Mouse (Mus musculus) brown adipose tissue, adult 24 weeks (tissue): ENCODE results near the gene Gm21985. TPM values are rescaled to one million over a fixed set of nuclear protein-coding genes. Genes with fewer than 3 reads are reported as not detected.

Experiments
- H3K27ac ChIP-seq: fragments of 200-500 bp; replicated peaks from 2 replicates; pipeline ENCODE4 v1.5.1; 2012; ENCODE audit warnings: low read depth, mild to moderate bottlenecking, low read length
- H3K4me1 ChIP-seq: fragments of 200-500 bp; 2 replicates; pipeline ENCODE4 v1.6.1; 2012; ENCODE audit warnings: low read length, mixed read lengths; ENCODE audit not compliant: control insufficient read depth, insufficient read depth, insufficient read length
- H3K4me3 ChIP-seq: fragments of 200-500 bp; 2 replicates; pipeline ENCODE4 v1.5.1; 2012; ENCODE audit warnings: low read depth, mild to moderate bottlenecking, low read length, moderate library complexity; ENCODE audit not compliant: insufficient read depth
- polyA plus RNA-seq: library from polyadenylated mRNA; stranded (reverse); fragments of >200 nt; gene quantifications from 2 replicates; pipeline ENCODE4 v1.2.4, GENCODE M21; 2012; ENCODE audit not compliant: missing spikeins, insufficient read depth, insufficient read length

Gene Gm21985
- polyA plus RNA-seq, 1 experiment: not detected

GRCm38 (mm10) chr2:112254675-112255515 lies 11.2 kb upstream of the Gm21985 start:
- Histone ChIP-seq H3K4me3 (no peak overlapping the region), H3K27ac (no peak overlapping the region), H3K4me1 (no peaks in the 10 kb centered on the region)

- Histone ChIP-seq H3K4me1 (no peaks in the 10 kb centered on the region), H3K4me3 (no peak within 1 kb of the TSS), H3K27ac (no peak within 1 kb of the TSS)
Measured at GRCm38 (mm10) chr2:112259241-112259962, 6.7 kb upstream of the Gm21985 start, which contains the start of gene Nutm1. Nutm1 (minus strand) TSS chr2:112259291.

DNA sequence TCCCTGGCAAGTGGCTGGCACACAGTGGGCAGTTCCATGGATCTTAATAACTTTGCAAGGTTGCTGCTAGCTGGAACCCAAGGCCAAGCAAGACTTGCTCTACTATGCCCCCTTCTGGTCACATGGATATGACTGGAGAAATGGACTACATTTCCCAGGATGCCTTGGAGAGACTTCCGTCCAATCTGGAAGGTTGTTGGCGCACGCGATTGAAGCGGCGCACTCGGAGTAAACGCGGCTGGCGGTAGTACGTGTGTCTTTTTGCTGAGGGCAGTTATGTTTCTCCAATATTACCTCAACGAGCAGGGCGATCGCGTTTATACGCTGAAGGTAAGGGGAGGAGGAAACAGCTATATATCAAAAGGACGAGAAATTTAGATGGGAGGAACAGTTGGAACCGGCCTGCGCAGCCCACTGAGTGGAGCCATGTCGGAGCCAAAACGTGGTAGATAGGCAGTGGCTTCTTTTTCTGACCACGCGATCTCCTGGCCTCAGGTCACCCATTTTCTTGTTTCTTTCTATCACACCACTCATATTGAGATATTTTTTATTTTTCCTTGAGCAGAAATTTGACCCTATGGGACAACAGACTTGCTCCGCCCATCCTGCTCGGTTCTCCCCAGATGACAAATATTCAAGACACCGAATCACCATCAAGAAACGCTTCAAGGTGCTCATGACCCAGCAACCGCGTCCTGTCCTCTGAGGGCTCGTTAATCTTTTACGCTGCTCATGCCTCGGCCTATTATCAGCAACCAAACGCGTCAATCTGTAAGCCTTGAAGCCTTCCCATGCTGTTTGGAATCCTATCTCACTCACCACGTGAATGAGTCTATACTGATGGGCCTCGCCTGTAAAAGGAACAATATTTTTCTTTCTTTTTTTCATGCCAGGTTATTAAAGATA lies 4.1 kb upstream of the Gm21985 start, which contains the start of gene Nop10:
TSS of gene Nop10 (plus strand) at position 179 of the 906 bp plus-strand sequence.
- Histone ChIP-seq H3K4me3 (peak within 1 kb of the TSS; percentile 60), H3K27ac (peak within 1 kb of the TSS; percentile 26; the same call in 1 of the 2 replicates), H3K4me1 (no peaks in the 10 kb centered on the region)

DNA sequence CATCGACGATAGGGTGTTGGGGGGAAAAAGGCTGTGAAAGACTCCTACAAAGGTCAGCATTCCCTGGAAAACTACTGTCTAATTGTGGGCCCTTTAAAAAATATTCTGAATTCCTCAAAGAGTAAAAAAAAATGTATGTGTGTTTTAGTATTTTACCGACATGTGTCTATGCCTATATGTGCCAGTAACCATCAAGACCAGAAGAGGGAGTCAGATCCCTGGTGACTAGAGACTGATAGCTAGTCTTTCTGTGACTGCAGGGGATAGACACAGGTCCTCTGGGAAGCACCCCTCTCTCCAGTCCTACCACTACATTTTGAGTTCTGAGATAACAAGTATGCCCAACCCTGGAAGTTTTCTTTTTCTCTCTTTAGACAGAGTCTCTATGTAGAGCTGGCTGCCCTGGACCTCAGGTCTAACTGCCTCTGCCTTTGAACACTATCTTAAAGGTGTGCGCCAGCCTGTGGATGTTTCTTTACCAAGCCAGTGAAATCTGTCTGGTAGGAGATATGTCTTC lies 3.3 kb upstream of the Gm21985 start:
- H3K27ac ChIP-seq: no peak overlapping the region
- no peaks in the 10 kb centered on the region for H3K4me1 ChIP-seq
- H3K4me3 ChIP-seq: peak overlapping the region; percentile 60

DNA sequence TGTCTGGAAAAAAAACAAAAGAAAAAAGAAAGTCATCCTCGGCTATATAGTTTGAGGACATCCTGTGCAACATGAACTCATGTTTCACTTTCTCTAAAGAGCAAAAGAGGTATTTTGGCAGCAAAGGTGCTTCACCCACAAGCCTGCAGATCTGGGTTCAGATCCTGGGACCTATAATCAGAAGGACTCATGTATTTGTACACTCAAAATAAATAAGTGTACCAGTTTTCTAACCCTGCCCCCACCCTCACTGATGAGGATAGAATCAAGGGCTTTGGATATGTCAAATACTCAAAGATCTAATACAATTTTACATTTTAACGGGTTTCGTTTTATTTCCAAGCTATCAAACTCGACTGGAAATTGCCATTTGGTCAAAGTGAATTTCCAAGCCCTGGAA lies 1.8 kb upstream of the Gm21985 start:
- no peak overlapping the region for H3K27ac ChIP-seq
- no peaks in the 10 kb centered on the region for H3K4me1 ChIP-seq
- H3K4me3 ChIP-seq: no peak overlapping the region

DNA sequence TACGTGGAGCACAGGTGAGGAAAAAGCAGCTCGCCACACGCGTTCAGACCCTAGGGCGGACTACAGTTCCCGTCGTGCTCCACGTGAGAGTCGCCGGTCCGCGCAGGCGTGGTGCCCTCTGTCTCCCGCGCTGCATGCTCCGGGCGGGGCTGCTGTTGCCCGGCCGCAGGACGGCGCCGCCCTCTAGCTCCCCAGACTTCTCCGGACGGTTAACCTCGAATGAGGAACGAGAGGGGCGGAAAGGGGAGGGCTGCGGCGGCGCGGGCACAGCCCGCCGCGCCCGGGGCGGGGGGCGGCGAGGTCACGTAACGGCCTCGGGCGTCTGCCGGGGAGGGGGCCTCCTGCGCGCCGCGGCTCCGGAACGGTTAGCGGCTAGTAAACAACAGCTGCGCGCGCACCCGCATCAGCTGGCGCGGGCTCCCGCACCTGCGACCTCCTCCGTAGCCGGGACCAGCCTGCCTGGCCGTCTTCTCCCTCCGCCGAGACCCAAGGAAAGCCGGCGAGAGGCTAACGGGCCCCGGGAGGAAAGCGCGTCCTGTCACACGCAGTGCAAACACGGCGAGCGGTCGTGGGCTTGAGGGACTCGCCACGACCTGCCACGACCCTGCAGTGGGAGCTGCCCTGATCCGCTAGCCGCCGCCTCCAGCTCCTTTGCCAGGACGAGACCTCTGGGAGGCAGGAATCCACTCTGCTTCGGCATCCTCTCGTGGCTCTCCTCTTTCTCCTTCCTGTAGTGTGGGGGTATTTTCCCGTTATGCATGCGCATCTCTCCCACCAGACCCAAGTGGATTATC lies 469 bp upstream of the Gm21985 start, which contains the start of gene Slc12a6:
TSS of gene Slc12a6 (plus strand) at position 378 of the 794 bp plus-strand sequence.
- peak within 1 kb of the TSS; percentile 84 for H3K4me3 ChIP-seq
- H3K27ac ChIP-seq: peak within 1 kb of the TSS; percentile 81
- peaks cover 4% of the 10 kb centered on the region; the same call in 1 of the 2 replicates for H3K4me1 ChIP-seq

- peaks cover 7% of the 10 kb centered on the region for H3K4me1 ChIP-seq
- peak overlapping the region; percentile 84 for H3K4me3 ChIP-seq
- peak overlapping the region; percentile 71 for H3K27ac ChIP-seq
Measured at GRCm38 (mm10) chr2:112266780-112267179, 666 bp downstream of the Gm21985 start.

- H3K27ac ChIP-seq: peak overlapping the region; percentile 34; the same call in 1 of the 2 replicates
- H3K4me1 ChIP-seq: peaks cover 7% of the 10 kb centered on the region
- peak overlapping the region; percentile 22; the same call in 1 of the 2 replicates for H3K4me3 ChIP-seq
Measured at GRCm38 (mm10) chr2:112267547-112268269, 1.6 kb downstream of the Gm21985 start.

- Histone ChIP-seq H3K4me3 (no peak overlapping the region), H3K27ac (no peak overlapping the region), H3K4me1 (peaks cover 7% of the 10 kb centered on the region)
Measured at GRCm38 (mm10) chr2:112270011-112270410, 3.9 kb downstream of the Gm21985 start.

DNA sequence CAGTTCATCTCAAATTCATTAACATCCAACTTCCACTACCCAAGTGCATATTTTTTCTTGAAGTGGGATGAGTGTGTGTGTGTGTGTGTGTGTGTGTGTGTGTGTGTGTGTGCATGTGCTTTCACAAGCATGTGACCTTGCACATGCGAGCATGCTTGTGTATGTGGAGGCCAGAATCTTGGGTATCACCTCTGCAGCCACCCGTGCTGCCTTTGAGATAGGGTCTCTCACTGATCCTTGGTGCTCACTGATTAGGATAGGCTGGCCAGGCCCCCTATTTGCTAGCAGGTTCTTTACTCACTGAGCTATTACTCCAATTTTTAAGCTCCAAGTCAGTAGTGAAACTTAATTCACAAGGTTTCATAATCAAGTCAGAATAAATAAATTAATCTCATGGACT lies 6.8 kb downstream of the Gm21985 start:
- no peak overlapping the region for H3K4me3 ChIP-seq
- H3K4me1 ChIP-seq: peaks cover 9% of the 10 kb centered on the region
- no peak overlapping the region for H3K27ac ChIP-seq

DNA sequence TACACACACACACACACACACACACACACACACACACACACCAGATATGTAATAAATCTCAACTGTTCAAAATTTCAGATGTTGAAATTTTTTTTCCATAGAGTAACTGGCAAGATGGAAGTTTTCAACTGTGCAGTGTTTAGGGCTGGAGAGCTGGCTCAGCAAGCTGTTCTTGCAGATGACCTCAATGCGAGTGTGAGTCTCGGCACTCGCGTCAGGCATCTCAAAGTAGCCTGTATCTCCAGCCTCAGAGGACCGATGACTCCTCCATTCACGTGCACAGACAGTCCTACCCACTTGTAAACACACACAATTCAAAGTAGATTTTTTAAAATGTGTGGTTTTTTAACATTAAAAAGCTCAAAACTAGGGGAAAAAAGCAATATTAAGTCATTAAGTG lies 7.4 kb downstream of the Gm21985 start:
- Histone ChIP-seq H3K27ac (no peak overlapping the region), H3K4me3 (no peak overlapping the region), H3K4me1 (peaks cover 9% of the 10 kb centered on the region)

DNA sequence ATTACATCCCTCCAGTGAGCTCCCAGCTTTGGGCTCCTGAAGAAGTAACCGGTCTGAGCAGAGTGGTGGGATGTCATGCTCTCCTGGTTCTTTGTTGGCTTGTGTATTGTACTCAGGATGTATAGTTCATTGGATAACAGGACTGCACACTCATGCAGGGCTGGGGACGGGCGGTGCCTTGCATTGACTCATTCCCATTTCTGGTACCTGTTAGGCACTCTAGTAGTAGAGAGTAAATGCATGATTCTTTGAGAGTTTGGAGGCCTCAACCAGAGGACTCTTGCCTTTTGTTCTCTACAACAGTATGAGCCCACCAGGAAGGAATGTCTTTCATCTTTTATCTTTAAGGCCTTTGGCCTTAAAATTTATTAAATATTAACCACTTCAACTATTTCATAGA lies 10.8 kb downstream of the Gm21985 start:
- no peak overlapping the region for H3K27ac ChIP-seq
- H3K4me1 ChIP-seq: peaks cover 2% of the 10 kb centered on the region; the same call in 1 of the 2 replicates
- H3K4me3 ChIP-seq: no peak overlapping the region

DNA sequence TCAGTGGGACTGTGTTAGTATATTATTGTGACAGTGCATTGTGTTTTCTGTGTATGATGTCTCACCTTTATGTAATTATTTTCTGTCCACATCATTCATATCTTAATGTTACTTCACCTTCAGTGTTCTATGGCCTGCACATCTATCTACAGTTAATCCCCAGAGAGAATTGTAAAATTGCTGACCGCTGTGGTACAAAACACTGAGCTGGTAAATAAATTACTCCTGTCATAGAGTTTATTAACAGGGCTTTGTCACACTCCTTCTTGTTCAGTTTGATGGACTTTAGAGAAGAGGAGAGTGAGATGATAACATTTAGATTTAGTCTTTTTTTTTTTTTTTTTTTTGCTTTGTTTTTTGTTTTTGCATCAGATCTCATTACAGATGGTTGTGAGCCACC lies 16.7 kb downstream of the Gm21985 start:
- Histone ChIP-seq H3K4me1 (peaks cover 3% of the 10 kb centered on the region), H3K4me3 (no peak overlapping the region), H3K27ac (no peak overlapping the region)
